Mouse (Mus musculus) lung, embryonic 16.5 days (tissue): ENCODE results near the gene Nfib. TPM values are rescaled to one million over a fixed set of nuclear protein-coding genes. Genes with fewer than 3 reads are reported as not detected.

Source experiments
- ATAC-seq: fragments of 200-750 bp; cut with Nextera tagmentation; 2 replicates; pipeline ENCODE4 v1.8.0; 2017; ENCODE audit warnings: low read depth, mild to moderate bottlenecking, moderate library complexity
- H3K27ac ChIP-seq: fragments of 300-500 bp; sonication (generic); 2 replicates; pipeline ENCODE4 v1.5.1; 2014; ENCODE audit warnings: mild to moderate bottlenecking, control low read depth, low read length
- H3K27me3 ChIP-seq: fragments of 300-500 bp; sonication (generic); 2 replicates; pipeline ENCODE4 v1.6.1; 2014; ENCODE audit warnings: low read depth, low read length, mixed read lengths; ENCODE audit not compliant: control insufficient read depth, insufficient read depth
- H3K36me3 ChIP-seq: fragments of 300-500 bp; sonication (generic); 2 replicates; pipeline ENCODE4 v1.6.1; 2014; ENCODE audit warnings: low read length; ENCODE audit not compliant: control insufficient read depth, insufficient read depth
- H3K4me1 ChIP-seq: fragments of 300-500 bp; sonication (generic); replicated peaks from 2 replicates; pipeline ENCODE4 v1.6.1; 2014; ENCODE audit warnings: low read length, mixed read lengths; ENCODE audit not compliant: control insufficient read depth, insufficient read depth
- H3K4me2 ChIP-seq: fragments of 300-500 bp; sonication (generic); 2 replicates; pipeline ENCODE4 v1.6.1; 2014; ENCODE audit warnings: low read depth, low read length, control low read depth
- H3K4me3 ChIP-seq: fragments of 300-500 bp; sonication (generic); 2 replicates; pipeline ENCODE4 v1.5.1; 2014; ENCODE audit warnings: mild to moderate bottlenecking, low read length, control low read depth
- H3K9ac ChIP-seq: fragments of 300-500 bp; sonication (generic); 2 replicates; pipeline ENCODE4 v1.6.1; 2014; ENCODE audit warnings: low read length, control low read depth
- H3K9me3 ChIP-seq: fragments of 300-500 bp; sonication (generic); 2 replicates; pipeline ENCODE4 v1.6.1; 2016; ENCODE audit warnings: low read length; ENCODE audit not compliant: control insufficient read depth
- WGBS: fragments of 180-500 bp; shearing (Covaris S2); extraction: QIAGEN DNeasy Blood & Tissue Kit; methylation state at CpG from one replicate; pipeline ENCODE4 v1.1.7; 2014; 5-methylcytosine and 5-hydroxymethylcytosine counted together
- polyA plus RNA-seq: library from polyadenylated mRNA; unstranded; fragments of >200 nt; fragmentation: Nextera tagmentation; extraction: Ambion mirVana; gene quantifications from 2 replicates; pipeline ENCODE4 v1.2.1, GENCODE M21; 2015

The Nfib gene
- polyA plus RNA-seq, 1 experiment from 2014 or later = 104 TPM

DNA sequence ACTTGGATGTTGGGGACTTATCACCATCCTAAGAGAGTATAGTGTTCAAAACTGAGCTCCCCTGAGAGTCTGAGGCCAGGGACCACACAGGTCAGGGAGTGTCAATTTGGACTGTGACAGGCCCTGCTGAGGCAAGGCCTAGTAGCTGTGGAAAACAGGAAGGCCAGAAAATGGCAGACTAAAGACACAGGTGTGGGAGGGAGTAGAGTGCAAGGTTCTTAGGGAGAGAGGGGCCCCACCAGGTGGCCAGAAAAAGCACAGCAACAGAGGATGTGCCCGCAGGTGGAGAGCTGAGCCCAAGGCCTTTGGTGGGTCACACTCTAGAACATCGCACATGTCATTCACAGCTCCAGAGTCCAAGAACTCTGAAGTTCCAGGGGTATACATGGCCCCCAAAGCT, 10.3 kb upstream of the Nfib start:
- Histone ChIP-seq H3K9me3 (0 out of 2 replicates have a peak, but pooled peaks cover 3% of the 10 kb centered on the region), H3K4me3 (no peak overlapping the region), H3K27me3 (no peaks in the 10 kb centered on the region), H3K36me3 (no peaks in the 10 kb centered on the region), H3K9ac (no peak overlapping the region), H3K27ac (no peak overlapping the region), H3K4me1 (no peaks in the 10 kb centered on the region), H3K4me2 (no peak overlapping the region)
- 72% methylated on average over 2 of the region's 2 CpGs for WGBS
- no peak for ATAC-seq

DNA sequence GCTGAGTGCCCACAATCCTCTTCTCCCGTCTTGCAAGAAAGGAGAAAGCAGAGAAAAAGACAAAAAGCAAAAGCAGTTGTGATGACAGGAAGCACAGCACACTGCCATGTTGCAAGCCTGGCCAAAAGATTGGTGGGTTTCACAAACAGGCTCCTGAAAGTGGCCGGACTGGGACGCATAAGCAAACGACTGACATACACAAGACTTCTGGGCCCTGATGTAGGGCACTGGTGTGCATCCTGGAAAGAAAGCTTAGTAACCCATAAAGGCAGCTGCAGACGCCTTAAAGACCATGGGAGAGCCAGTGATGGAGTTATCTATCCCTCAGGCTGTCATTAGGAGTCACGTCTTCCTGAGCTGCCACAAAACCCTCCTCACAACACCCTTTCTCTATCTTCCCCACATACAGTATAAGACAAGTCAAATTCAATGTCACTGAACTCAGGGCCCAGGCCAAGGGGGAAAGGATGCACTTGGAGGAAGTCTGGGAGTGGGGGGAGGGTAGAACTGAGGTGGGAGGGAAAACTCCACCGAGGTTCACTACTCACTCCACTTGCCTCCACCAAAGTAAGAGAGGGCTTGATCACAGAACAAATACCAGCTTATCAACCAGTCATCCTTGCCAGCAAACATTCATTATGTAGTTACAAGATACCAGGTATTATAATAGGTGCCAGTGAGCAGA, 6.2 kb upstream of the Nfib start:
- H3K27ac ChIP-seq = no peak overlapping the region
- H3K27me3 ChIP-seq = no peaks in the 10 kb centered on the region
- no peaks in the 10 kb centered on the region for H3K36me3 ChIP-seq
- H3K4me1 ChIP-seq = no peaks in the 10 kb centered on the region
- 65% methylated on average over 7 of the region's 7 CpGs for WGBS
- ATAC-seq = no peak
- H3K9me3 ChIP-seq = no peaks in the 10 kb centered on the region
- no peak overlapping the region for H3K4me2 ChIP-seq
- no peak overlapping the region for H3K4me3 ChIP-seq
- H3K9ac ChIP-seq = no peak overlapping the region

GRCm38 (mm10) chr4:82709666-82710065, 4.1 kb upstream of the Nfib start:
- Histone ChIP-seq H3K36me3 (no peaks in the 10 kb centered on the region), H3K27ac (no peak overlapping the region), H3K9ac (no peak overlapping the region), H3K4me2 (no peak overlapping the region), H3K9me3 (no peaks in the 10 kb centered on the region), H3K27me3 (no peaks in the 10 kb centered on the region), H3K4me3 (no peak overlapping the region), H3K4me1 (no peaks in the 10 kb centered on the region)
- no peak for ATAC-seq
- WGBS = 69% methylated on average over 6 of the region's 6 CpGs

DNA sequence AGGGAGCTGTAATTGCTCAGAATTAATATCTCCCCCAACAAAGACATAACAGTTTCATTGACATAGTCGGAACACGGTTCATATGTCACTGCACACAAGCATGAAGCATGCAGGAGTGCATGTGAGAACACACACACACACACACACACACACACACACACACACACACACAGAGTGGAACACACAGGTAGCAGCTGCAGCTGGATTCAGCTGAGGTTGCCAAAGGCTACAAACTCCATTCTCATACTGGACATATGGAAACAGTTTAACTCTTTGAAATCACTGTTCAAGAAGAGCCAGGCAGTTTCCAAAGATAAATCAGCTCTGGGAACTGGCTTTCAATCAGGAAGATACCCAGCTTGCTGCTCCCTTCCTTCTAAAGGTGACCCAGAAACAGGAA, 462 bp upstream of the Nfib start:
- no peaks in the 10 kb centered on the region for H3K36me3 ChIP-seq
- H3K4me1 ChIP-seq = peaks cover 3% of the 10 kb centered on the region; the same call in 1 of the 2 replicates
- no peak overlapping the region for H3K27ac ChIP-seq
- H3K4me3 ChIP-seq = no peak overlapping the region
- no peak overlapping the region for H3K9ac ChIP-seq
- H3K9me3 ChIP-seq = no peaks in the 10 kb centered on the region
- no peak for ATAC-seq
- WGBS = 57% methylated on average over 2 of the region's 2 CpGs
- H3K4me2 ChIP-seq = no peak overlapping the region
- no peaks in the 10 kb centered on the region for H3K27me3 ChIP-seq

- Histone ChIP-seq H3K9me3 (no peaks in the 10 kb centered on the region), H3K4me3 (no peak overlapping the region), H3K4me1 (peaks cover 6% of the 10 kb centered on the region; the same call in 1 of the 2 replicates), H3K27ac (no peak overlapping the region), H3K27me3 (no peaks in the 10 kb centered on the region), H3K4me2 (0 out of 2 replicates have a peak overlapping the region, but pooled peaks have one; percentile 2), H3K9ac (no peak overlapping the region), H3K36me3 (no peaks in the 10 kb centered on the region)
- WGBS = 64% methylated on average over 19 of the region's 19 CpGs
- no peak for ATAC-seq
Observed at GRCm38 (mm10) chr4:82704079-82704830, 1.3 kb downstream of the Nfib start.

- Histone ChIP-seq H3K4me3 (no peak overlapping the region), H3K27me3 (no peaks in the 10 kb centered on the region), H3K4me1 (peaks cover 6% of the 10 kb centered on the region; the same call in 1 of the 2 replicates), H3K9ac (no peak overlapping the region), H3K9me3 (no peaks in the 10 kb centered on the region), H3K27ac (no peak overlapping the region), H3K36me3 (no peaks in the 10 kb centered on the region), H3K4me2 (no peak overlapping the region)
- no peak for ATAC-seq
- 36% methylated on average over 6 of the region's 6 CpGs for WGBS
Observed at GRCm38 (mm10) chr4:82702808-82703207, 2.7 kb downstream of the Nfib start.

GRCm38 (mm10) chr4:82699504-82699903, 6.0 kb downstream of the Nfib start:
- peaks cover 6% of the 10 kb centered on the region; the same call in 1 of the 2 replicates for H3K4me1 ChIP-seq
- no peak overlapping the region for H3K9ac ChIP-seq
- H3K36me3 ChIP-seq = no peaks in the 10 kb centered on the region
- ATAC-seq = no peak
- H3K9me3 ChIP-seq = no peaks in the 10 kb centered on the region
- H3K27me3 ChIP-seq = no peaks in the 10 kb centered on the region
- no peak overlapping the region for H3K27ac ChIP-seq
- H3K4me3 ChIP-seq = no peak overlapping the region
- no peak overlapping the region for H3K4me2 ChIP-seq
- WGBS = 42% methylated on average over 11 of the region's 11 CpGs

GRCm38 (mm10) chr4:82698616-82699015, 6.9 kb downstream of the Nfib start:
- Histone ChIP-seq H3K4me3 (no peak overlapping the region), H3K27me3 (no peaks in the 10 kb centered on the region), H3K4me2 (0 out of 2 replicates have a peak overlapping the region, but pooled peaks have one; percentile 5), H3K4me1 (0 out of 2 replicates have a peak, but pooled peaks cover 6% of the 10 kb centered on the region), H3K9ac (no peak overlapping the region), H3K9me3 (no peaks in the 10 kb centered on the region), H3K27ac (no peak overlapping the region), H3K36me3 (no peaks in the 10 kb centered on the region)
- no peak for ATAC-seq
- 74% methylated on average over 12 of the region's 12 CpGs for WGBS

DNA sequence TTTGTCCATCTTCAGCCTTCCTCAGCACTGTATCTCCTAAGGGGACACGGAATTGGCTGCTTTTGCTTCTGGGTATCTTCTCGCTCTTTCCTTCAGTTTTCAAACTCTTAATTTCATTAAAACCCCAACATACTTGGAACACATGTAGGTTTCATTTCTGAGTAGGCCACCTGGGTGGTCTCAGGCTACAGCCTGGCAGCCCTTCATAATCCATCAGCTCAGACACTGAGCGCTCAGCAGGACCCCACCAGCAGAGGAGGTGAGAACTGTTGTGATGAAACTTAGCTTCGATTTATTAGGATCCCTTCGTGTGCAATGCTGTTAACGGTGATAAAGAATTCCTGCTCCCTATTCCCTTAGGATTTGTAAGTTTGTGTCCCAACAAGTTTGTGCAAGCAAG, 8.4 kb downstream of the Nfib start:
- H3K9ac ChIP-seq = no peak overlapping the region
- no peaks in the 10 kb centered on the region for H3K9me3 ChIP-seq
- no peaks in the 10 kb centered on the region for H3K36me3 ChIP-seq
- H3K27me3 ChIP-seq = no peaks in the 10 kb centered on the region
- no peak overlapping the region for H3K27ac ChIP-seq
- H3K4me1 ChIP-seq = peaks cover 10% of the 10 kb centered on the region
- no peak for ATAC-seq
- no peak overlapping the region for H3K4me3 ChIP-seq
- no peak overlapping the region for H3K4me2 ChIP-seq
- WGBS = 56% methylated on average over 6 of the region's 6 CpGs
